Mouse (Mus musculus) small intestine, adult 2 months (tissue): ENCODE results near the gene Tpcn1.

ENCODE experiments used
- CTCF ChIP-seq: fragments of 200-500 bp; IDR thresholded peaks from 2 replicates; pipeline ENCODE4 v1.5.1; 2012; ENCODE audit warnings: low read depth, mild to moderate bottlenecking, control low read depth, inconsistent platforms, low read length, moderate library complexity, mixed read lengths; ENCODE audit not compliant: insufficient replicate concordance, insufficient read length; ENCODE audit errors: extremely low read depth
- POLR2A ChIP-seq: fragments of 200-500 bp; IDR thresholded peaks from 2 replicates; pipeline ENCODE4 v1.6.1; 2012; ENCODE audit warnings: low read depth, mild to moderate bottlenecking, control low read depth, inconsistent platforms, low read length, moderate library complexity

DNA sequence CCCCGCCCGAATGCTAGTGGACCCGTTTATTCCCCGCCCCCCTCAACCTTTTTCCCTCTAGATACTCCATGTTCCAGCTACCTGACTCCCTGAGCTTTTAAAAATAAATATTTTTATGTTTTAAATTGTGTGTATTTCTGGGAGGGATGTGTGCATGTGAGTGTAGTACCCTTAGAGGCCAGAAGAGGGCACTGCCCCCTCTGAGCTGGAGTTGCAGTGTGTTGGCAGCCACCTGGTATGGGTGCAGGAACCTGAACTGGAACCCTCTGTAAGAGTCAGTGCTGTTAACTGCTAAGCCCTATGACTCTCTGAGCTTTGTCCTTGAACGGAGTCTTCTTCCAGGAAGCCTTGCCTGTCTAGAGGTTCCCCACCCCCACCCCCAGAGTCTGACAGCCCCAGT, 43.4 kb upstream of the Tpcn1 start:
- TF ChIP-seq POLR2A: no peak
- peak; percentile 23; the same call in 1 of the 2 replicates for TF ChIP-seq CTCF
